Mouse (Mus musculus) c-Kit-positive CD71-negative TER-119-negative erythroid progenitor cells, embryonic 14.5 days (primary cell): Measurements from ENCODE around the gene Tmc2.

Source experiments
- DNase-seq: peaks from one replicate; pipeline ENCODE4 v3.0.0-alpha.2; 2013; ENCODE audit warnings: low read depth

Tmc2 gene

DNA sequence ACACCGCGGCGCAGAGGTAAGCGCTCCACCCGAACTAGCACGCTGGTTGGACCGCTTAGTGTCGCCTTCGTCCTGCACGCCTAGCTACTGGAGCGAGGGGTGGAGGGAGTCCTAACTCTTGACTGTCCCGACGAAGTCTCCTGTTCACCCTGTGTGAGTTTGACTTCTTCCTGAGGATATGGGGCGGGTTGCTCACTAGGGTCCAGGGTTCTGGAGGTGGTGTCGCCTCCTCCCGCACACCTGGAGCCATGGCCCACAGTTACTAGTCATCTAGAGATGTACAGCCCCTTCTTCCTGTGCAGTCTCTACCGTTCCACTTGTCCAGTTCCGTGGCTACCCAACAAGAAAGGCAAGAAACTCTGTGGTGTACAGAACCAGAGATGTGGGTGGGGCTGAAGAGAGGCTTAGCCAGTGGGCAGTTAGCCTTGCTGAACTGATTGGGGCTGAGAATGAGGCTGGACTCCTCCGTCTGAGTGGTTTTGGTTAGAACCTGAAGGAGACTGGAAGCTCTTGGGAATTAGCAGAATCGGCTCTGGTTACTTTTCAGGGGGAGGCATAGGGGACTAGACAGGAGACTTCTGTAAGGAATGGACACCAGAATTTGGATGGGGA is 101.2 kb downstream of the Tmc2 start:
- no peak for DNase-seq

DNA sequence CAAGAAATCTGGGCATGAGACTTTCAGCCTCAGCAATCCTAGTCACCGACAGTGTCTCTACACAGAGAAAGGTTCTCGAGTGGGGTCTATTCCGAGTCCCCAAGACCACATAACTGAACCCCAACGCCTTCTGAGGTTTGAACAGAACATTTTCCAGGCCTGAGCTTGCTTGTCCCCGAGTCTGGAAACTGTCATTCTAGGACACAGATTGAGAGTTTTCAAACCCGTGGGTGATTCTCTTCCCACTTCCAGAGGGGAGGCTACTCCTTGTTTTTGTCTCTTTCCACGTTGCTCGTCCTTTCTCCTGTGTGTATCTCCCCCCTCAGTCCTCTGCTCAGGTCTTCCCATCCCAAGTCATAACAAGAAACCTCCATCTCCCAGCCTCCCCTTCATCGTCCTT is 102.6 kb downstream of the Tmc2 start:
- DNase-seq: no peak

DNA sequence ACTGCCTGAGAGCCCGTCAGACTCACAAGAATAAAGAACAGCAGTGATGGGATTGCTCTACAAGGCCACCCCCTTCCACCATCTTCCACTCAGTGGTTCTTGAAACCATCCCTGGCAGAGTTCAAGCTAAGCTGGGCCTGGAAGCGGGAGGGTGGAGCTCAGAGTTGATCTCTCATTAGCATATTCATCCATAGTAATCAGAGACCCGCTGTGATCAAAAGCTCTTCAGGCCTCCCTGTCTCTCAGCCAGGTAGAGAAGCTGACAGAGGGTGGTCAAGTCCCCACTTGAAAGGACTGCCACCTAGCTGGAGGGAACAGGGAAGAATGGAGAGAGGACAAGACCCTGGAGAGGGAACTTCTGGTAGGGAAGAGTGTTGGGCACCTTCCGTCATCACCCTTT is 108.0 kb downstream of the Tmc2 start:
- DNase-seq: no peak
